Mouse (Mus musculus) neural tube, embryonic 10.5 days (tissue): ENCODE results near the gene C9orf72.
A peak's percentile ranks its signal among the peaks of the same experiment; 100 is the strongest.
"Not testable (repeated sequence)": the region's sequence is repeated elsewhere in the genome, so short reads cannot be mapped to it uniquely, and the experiment has no call there.

ENCODE experiments used
- DNase-seq: peaks from one replicate; pipeline ENCODE4 v3.0.0-alpha.2; 2017; ENCODE audit warnings: low spot score; ENCODE audit errors: extremely low spot score

The C9orf72 gene

DNA sequence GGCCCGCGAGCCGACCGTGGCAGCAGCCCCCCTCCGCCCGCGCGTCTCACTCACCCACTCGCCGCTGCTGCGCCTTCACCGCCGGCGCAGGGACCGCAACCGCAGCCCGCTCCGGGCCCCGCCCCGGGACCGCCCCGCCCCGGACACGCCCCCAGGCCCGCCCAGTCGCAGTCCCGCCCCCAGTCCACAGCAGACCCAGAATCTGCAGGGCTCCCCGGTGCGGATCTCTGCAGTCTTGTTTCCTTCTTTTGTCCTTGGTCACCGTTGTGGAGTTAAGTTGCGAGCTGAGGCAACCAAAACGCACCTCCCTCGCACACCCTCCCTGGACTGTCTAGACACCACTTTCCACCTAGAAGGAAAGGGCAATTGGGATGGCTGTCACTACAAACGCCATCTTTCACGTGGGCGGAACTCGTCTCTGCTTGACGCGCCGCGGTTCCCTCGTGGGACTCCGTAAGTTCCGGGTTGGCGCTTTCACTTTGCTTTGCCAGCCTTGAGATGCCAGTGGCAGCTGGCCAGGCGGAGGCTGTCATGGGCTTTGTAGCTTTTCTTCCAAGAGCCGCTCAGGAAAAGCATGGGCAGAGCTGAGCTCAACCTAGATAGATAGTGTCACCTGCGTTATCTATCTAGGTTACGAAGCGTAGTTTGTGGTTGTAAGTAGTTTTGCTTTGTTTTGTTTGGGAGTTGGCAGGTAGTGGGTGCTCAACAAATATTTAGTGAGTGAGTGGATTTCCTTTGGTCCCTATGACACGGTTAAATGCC, at the start of gene C9orf72:
TSS of gene C9orf72 (minus strand) at position 442 of the 762 bp plus-strand sequence.
- peak; percentile 95 for DNase-seq

DNA sequence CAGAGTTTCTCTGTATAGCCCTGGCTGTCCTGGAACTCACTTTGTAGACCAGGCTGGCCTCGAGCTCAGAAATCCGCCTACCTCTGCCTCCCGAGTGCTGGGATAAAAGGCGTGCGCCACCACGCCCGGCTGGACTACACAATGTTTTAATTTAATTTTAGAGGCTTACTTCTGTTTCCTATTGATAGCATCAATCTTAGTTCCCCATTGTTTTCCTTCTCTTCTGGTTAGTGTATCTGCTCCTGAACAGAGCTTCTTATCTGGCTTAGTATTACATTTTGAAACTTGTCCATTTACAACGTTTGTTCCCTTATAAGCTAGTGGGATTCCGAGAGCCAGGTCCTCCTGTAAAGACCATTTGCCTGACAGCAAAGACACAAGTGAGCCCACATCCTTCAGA, 33.0 kb upstream of the C9orf72 start:
- no peak for DNase-seq

- no peak for DNase-seq
Measured at GRCm38 (mm10) chr4:35244023-35244422, 18.0 kb upstream of the C9orf72 start.

DNA sequence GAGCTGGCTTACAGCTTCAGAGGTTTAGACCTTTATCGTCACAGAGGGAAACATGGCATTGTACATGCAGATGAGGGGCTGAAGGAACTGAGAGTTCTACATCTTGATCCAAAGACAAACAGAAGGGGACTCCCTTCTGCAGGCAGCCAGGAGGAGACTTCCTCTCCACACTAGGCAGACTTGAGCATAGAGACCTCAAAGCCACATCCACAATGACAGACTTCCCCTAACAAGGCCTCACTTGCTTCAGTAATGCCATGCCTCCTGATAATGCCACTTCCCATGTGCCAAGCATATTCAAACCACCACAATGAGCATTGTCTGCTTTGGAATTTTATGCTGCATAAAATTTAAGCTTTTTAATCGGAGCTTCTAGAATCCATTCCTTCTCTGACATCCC, 15.8 kb upstream of the C9orf72 start:
- no peak for DNase-seq

- no peak for DNase-seq
Measured at GRCm38 (mm10) chr4:35238696-35239095, 12.7 kb upstream of the C9orf72 start.

- DNase-seq = not testable (repeated sequence)
Measured at GRCm38 (mm10) chr4:35238240-35238639, 12.3 kb upstream of the C9orf72 start.

GRCm38 (mm10) chr4:35236313-35236712, 10.3 kb upstream of the C9orf72 start:
- DNase-seq = no peak

- no peak for DNase-seq
Measured at GRCm38 (mm10) chr4:35228260-35228659, 2.3 kb upstream of the C9orf72 start.

GRCm38 (mm10) chr4:35226496-35226992, 569 bp upstream of the C9orf72 start:
- DNase-seq = no peak

DNA sequence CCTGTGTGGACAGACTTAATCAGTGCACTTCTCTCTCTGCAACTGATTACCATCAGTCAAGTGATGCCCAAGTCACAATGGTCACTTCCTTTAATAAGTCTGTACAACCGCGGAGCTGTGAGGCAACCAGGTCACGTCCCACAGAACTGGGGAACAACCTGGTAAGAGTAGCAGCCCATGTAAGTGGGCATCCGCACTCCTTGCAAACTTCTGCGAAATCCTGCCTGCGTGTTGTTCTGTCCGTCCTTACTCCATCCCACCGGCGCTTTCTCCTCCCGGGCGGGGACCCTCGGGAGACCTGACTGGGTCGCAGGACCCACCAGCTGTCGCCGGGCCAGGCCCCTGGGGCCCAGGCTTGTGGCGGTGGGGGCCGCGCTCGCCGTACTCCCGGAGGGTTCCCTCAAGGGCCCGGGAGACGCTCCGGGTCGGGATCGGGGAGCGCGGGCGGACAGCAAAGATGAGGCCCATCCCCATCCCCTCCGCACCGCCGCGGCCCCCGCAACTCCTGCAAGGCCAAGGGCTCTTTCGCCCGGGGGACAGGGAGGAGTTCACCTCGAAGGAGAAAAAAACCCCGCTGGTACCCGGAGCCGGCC, 738 bp downstream of the C9orf72 start:
- DNase-seq = no peak

DNA sequence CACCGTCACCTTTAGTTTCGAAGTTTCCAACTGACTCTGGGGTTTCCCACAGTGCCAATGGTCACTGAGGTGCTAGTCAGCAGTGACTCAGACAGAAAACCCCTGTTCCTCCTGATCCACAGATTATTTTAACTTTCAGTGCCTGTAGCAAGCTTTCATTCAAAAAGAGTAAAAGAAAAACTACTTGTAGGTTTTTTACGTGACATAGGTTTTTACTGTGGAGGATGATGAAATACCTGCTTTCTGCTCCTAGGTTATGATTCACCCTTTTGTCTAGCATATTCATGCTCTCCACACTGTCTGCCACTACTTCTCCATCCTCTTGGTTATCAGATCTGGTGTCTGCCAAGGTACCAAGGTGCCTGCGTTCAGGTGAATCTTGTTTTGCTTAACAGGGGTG, 1.9 kb downstream of the C9orf72 start:
- no peak for DNase-seq

DNA sequence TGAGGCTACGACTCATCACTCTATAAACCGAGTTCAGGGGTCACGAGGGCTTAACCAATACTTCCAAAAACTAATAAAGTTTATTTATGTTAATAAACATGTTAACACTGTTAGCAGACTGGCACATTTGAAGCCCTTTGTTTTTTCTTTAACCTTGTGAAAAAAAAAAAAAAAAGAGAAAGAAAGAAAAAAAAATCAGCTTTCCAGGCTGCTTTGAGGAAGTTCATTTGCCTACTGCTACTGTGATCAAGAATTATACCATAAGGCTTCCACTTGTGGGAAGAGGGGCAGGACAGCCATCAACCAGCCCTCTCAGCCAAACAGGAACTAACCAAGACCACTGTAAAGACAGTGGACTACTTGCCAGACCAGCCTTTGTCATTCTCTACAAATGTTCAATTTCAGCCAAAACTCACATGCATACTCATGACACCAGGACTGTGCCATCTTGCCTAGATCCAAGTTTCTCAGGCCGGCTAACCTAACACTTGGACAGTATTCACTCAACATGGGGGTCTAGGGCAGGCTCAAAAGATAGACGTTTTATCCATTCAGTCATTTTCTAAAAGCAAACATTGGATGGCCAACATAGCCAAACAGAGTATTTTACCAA, 2.5 kb downstream of the C9orf72 start:
- no peak for DNase-seq

DNA sequence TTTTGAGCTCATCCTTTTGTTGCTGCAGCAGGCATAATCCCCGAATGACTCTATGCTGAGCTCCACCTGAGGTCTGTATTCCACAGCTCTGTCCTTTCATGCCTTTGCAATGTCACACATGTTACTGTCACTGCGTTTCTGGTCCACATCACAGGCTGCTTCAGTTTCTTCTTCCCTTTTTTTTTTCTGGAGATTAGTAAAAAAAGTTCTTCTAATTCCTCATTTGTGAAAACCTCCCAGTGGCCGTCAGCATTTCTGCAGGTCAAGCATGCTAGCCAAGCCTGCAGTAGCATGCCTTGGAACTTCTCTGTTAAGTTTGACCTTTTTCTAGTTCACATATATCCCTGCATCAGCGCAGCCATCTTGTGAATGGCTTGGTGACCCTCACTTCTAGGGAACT, 4.1 kb downstream of the C9orf72 start:
- no peak for DNase-seq

DNA sequence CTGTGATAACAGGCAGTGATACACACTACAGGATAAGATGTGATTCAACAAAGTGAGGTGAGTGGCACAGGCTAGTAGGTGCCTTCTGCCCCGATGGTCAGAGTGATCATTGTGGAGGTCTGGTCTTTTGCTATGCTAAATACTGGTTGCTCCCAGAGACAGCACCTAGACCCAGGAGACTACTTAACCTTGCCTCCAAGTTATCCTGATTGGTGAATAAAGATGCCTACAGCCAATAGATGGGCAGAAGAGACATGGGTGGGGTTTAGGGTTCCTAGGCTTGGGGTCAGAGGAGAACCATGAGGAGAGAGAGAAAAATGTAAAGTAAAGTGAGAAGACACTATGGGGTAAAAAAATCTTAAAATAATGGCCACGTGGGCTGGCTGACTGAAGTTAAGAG, 4.8 kb downstream of the C9orf72 start:
- no peak for DNase-seq

DNA sequence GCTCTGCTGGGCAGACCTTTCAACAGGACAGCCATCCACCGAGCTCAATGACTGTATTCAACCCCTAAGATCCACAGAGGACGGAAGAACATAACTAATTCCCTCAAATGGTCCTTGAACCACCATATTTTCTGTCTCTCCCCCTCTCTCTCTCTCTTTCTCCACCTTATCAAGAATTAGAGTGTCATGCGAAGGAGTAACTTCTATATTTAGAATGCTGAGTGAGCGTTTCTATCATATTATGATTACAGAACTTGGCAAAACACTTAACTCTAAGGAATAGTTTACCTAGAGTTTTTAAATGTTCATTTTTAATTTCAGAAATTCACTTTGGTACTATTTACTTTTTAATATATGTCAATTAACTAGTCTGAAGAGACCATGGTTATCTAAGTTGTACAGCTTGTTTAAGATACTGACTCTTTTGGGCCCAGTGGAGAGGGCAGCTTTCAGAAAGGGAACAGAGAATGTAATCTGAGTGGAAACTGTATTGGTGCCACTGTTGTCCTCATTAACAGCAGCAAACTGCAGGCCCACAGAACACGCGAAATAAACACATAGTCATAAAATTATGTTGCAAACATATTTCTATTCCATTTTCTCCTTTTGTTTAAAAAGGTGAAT, 5.8 kb downstream of the C9orf72 start:
- no peak for DNase-seq

DNA sequence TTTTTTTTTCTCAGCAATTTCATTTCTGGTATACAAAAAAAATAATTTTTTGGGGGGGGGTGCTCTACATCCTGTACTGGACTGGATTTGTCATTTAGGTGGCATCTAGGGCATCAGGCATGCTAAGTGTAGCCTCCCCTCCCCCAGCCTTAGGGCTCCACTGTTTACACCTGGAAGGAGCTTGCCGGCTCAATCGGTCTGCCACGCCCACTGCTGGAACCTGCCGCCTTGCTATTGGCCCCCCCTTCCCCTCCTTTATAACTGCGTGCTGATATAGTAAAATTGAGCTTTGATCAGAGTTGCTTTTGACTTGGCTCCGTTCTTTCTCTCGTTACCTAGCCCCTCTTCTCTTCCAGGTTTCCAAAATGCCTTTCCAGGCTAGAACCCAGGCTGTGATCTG, 21.3 kb downstream of the C9orf72 start:
- no peak for DNase-seq

- no peak for DNase-seq
Measured at GRCm38 (mm10) chr4:35203724-35204123, 22.3 kb downstream of the C9orf72 start.

GRCm38 (mm10) chr4:35201700-35202099, 24.3 kb downstream of the C9orf72 start:
- no peak for DNase-seq

GRCm38 (mm10) chr4:35192725-35193124, 33.2 kb downstream of the C9orf72 start:
- DNase-seq = no peak

- no peak for DNase-seq
Measured at GRCm38 (mm10) chr4:35189794-35190193, 36.2 kb downstream of the C9orf72 start.

DNA sequence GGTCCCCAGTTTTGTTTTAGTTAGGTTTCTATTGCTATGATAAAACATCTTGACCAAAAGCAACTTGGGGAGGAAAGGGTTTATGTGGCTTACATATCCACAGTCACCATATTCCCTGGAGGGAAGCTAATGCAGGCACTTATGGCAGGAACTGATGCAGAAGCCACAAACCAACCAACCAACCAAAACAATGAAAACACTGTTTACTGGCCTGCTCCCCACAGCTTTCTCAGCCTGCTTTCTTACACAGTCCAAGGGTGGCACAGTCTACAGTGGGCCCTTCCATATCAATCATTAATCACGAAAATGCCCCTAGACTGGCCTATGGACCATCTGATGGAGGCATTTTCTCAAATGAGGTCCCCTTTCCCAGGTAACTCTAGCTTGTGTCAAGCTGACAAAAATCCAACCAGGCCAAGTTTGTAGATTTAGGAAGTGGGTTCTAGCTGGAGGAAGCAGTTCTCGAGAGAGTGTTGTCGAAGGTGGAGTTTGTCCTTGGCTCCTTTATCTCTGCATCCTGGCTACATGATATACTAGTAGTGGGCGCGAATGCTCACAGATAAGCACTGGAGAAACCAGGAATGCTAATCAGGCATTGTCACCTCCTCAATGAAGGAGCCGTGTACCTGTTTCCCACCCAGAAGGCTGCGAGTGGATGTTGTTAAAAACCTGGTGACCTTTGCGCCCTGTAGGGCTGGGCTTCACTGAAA, 38.2 kb downstream of the C9orf72 start:
- DNase-seq = no peak
